8 mouse cellular contexts compared by ENCODE assay signal in genomic region chr15:79229058-79229821, GRCm38 (mm10). TPM values are rescaled to one million over a fixed set of nuclear protein-coding genes. Genes with fewer than 3 reads are reported as not detected.
A peak's percentile ranks its signal among the peaks of the same experiment; 100 is the strongest.
DNase-seq lines count a peak whose midpoint lies in the region; ATAC-seq lines count a peak whose summit lies in the region.

Pick1 (plus strand) TSS chr15:79229173.
Gm49486 (plus strand) TSS chr15:79229391.

- ATAC-seq in erythroid progenitor cell, adult 5-6 weeks (replicated peaks; ENCODE audit: low FRiP score, poor library complexity, severe bottlenecking): peak; percentile 93
- ATAC-seq in heart, embryonic 14.5 days (ENCODE audit: insufficient number of reproducible peaks, insufficient read depth, low FRiP score, low read depth): peak; percentile 70
- ATAC-seq in liver, embryonic 13.5 days (ENCODE audit: low read depth): peak; percentile 81
- ATAC-seq in stomach, embryonic 16.5 days (ENCODE audit: insufficient read depth, low FRiP score): peak; percentile 84

- 1% methylated on average over 51 of the region's 51 CpGs for WGBS in heart, embryonic 14.5 days
- under 1% methylated on average over 51 of the region's 51 CpGs for WGBS in liver, embryonic 13.5 days (ENCODE audit: insufficient replicate concordance)
- WGBS in stomach, embryonic 16.5 days: 1% methylated on average over 51 of the region's 51 CpGs

- H3K27me3 ChIP-seq in heart, embryonic 14.5 days (ENCODE audit: control insufficient read depth, insufficient read depth, low read length): no peaks in the 10 kb centered on the region
- no peaks in the 10 kb centered on the region for H3K27me3 ChIP-seq in liver, embryonic 13.5 days
- no peaks in the 10 kb centered on the region for H3K27me3 ChIP-seq in stomach, embryonic 16.5 days (ENCODE audit: control insufficient read depth, insufficient read depth, low read length)

- peak within 1 kb of the TSS; percentile 64 to 85 for H3K4me3 ChIP-seq in heart, embryonic 14.5 days (ENCODE audit: control insufficient read depth in 1 of 2, insufficient read depth in 1 of 2, low read depth in 1 of 2, low read length in 2 of 2)
- peak within 1 kb of the TSS; percentile 85 for H3K4me3 ChIP-seq in liver, embryonic 13.5 days (replicated peaks)
- peak within 1 kb of the TSS; percentile 60 for H3K4me3 ChIP-seq in stomach, embryonic 16.5 days (replicated peaks; ENCODE audit: low read length)

- H3K4me1 ChIP-seq in heart, embryonic 14.5 days (ENCODE audit: control insufficient read depth in 2 of 2, insufficient read depth in 2 of 2, low read length in 2 of 2): peaks cover 7% of the 10 kb centered on the region in 2 experiments
- H3K4me1 ChIP-seq in liver, embryonic 13.5 days (replicated peaks): peaks cover 20% of the 10 kb centered on the region
- peaks cover 15% of the 10 kb centered on the region; the same call in 1 of the 2 replicates for H3K4me1 ChIP-seq in stomach, embryonic 16.5 days (ENCODE audit: control insufficient read depth, insufficient read depth, low read length)

- peak within 1 kb of the TSS; percentile 95 to 98 for H3K27ac ChIP-seq in heart, embryonic 14.5 days (replicated peaks in 1 of 2; ENCODE audit: control insufficient read depth in 1 of 2, insufficient read depth in 1 of 2, low read depth in 2 of 2, low read length in 2 of 2)
- H3K27ac ChIP-seq in liver, embryonic 13.5 days: peak within 1 kb of the TSS; percentile 78
- H3K27ac ChIP-seq in stomach, embryonic 16.5 days (ENCODE audit: low read length): peak within 1 kb of the TSS; percentile 98

- H3K9ac ChIP-seq in heart, embryonic 14.5 days (ENCODE audit: low read length): peak within 1 kb of the TSS; percentile 92
- H3K9ac ChIP-seq in liver, embryonic 13.5 days: peak within 1 kb of the TSS; percentile 84
- peak within 1 kb of the TSS; percentile 82 for H3K9ac ChIP-seq in stomach, embryonic 16.5 days (ENCODE audit: low read length)

- peak within 1 kb of the TSS; percentile 97 for H3K4me2 ChIP-seq in heart, embryonic 14.5 days (ENCODE audit: low read length)
- H3K4me2 ChIP-seq in liver, embryonic 13.5 days: peak within 1 kb of the TSS; percentile 98
- peak within 1 kb of the TSS; percentile 65 for H3K4me2 ChIP-seq in stomach, embryonic 16.5 days (ENCODE audit: low read depth, low read length)

- H3K36me3 ChIP-seq in heart, embryonic 14.5 days (ENCODE audit: control insufficient read depth, insufficient read depth, low read length): peaks cover 31% of the 10 kb centered on the region
- H3K36me3 ChIP-seq in liver, embryonic 13.5 days: peaks cover 26% of the 10 kb centered on the region
- H3K36me3 ChIP-seq in stomach, embryonic 16.5 days (ENCODE audit: control insufficient read depth, insufficient read depth, low read length): peaks cover 4% of the 10 kb centered on the region; the same call in 1 of the 2 replicates

- DNase-seq in CD4-positive helper T cell, adult 2 months (ENCODE audit: low read depth, low spot score): peak; percentile 89
- DNase-seq in brain, embryonic 18.5 days (ENCODE audit: low read depth, low spot score): peak; percentile 67
- DNase-seq in kidney, postnatal 14 days: peak; percentile 92
- DNase-seq in liver, embryonic 13.5 days: peak; percentile 74
- peak; percentile 94 for DNase-seq in neural tube, embryonic 10.5 days (ENCODE audit: extremely low spot score, low spot score)

- H3K9me3 ChIP-seq in heart, embryonic 14.5 days (ENCODE audit: control insufficient read depth, low read length): no peaks in the 10 kb centered on the region
- H3K9me3 ChIP-seq in liver, embryonic 13.5 days (replicated peaks): no peaks in the 10 kb centered on the region
- H3K9me3 ChIP-seq in stomach, embryonic 16.5 days (replicated peaks; ENCODE audit: control insufficient read depth, low read length): no peaks in the 10 kb centered on the region

RNA-seq across cellular contexts. Expression of gene Pick1, which starts in this region (rescaled TPM):
- total RNA-seq in erythroid progenitor cell, adult 5-6 weeks (2015; ENCODE audit: low replicate concordance): 2.9 and 3.4 TPM in 2 replicates
- 1.9 TPM in 1 of 2 replicates, not detected in the other for total RNA-seq in erythroid progenitor cell, adult 5-6 weeks (2017; ENCODE audit: low replicate concordance)
- polyA plus RNA-seq in heart, embryonic 14.5 days (2014; fragmentation: Nextera tagmentation; extraction: Ambion mirVana): 19.2 and 24.5 TPM in 2 replicates
- polyA plus RNA-seq in liver, embryonic 13.5 days (2015; fragmentation: Nextera tagmentation; extraction: Ambion mirVana): 10.5 and 10.6 TPM in 2 replicates
- 55.0 and 58.7 TPM in 2 replicates for polyA plus RNA-seq in stomach, embryonic 16.5 days (2015; fragmentation: Nextera tagmentation; extraction: Ambion mirVana)

RNA-seq across cellular contexts. Expression of gene Gm49486, which starts in this region (rescaled TPM):
- not detected in 2 replicates for total RNA-seq in erythroid progenitor cell, adult 5-6 weeks (2015; ENCODE audit: low replicate concordance)
- not detected in 2 replicates for total RNA-seq in erythroid progenitor cell, adult 5-6 weeks (2017; ENCODE audit: low replicate concordance)
- 0.63 and 0.84 TPM in 2 replicates for polyA plus RNA-seq in heart, embryonic 14.5 days (2014; fragmentation: Nextera tagmentation; extraction: Ambion mirVana)
- polyA plus RNA-seq in liver, embryonic 13.5 days (2015; fragmentation: Nextera tagmentation; extraction: Ambion mirVana): not detected in 2 replicates
- 0.23 and 0.55 TPM in 2 replicates for polyA plus RNA-seq in stomach, embryonic 16.5 days (2015; fragmentation: Nextera tagmentation; extraction: Ambion mirVana)

Comparison
In these comparisons a context has a peak if more than half of its experiments do, and no peak if none do; other contexts are left out.
1. Peak in every context shown above with its lines: DNase-seq, ATAC-seq, H3K4me3 ChIP-seq and H3K27ac ChIP-seq.